Mouse (Mus musculus) liver, adult 2 months (tissue): ENCODE data around the gene Vsir. TPM values are rescaled to one million over a fixed set of nuclear protein-coding genes. Genes with fewer than 3 reads are reported as not detected.

Source experiments
- DNase-seq: peaks from one replicate; pipeline ENCODE4 v3.0.0-alpha.2; 2011; ENCODE audit warnings: low read depth, low spot score; ENCODE audit errors: extremely low read depth
- H3K27ac ChIP-seq: fragments of 200-500 bp; replicated peaks from 2 replicates; pipeline ENCODE4 v1.5.1; 2012; ENCODE audit warnings: low read depth, mild to moderate bottlenecking, control low read depth, inconsistent platforms, low read length; ENCODE audit not compliant: insufficient read depth
- H3K27me3 ChIP-seq: fragments of 200-500 bp; 2 replicates; pipeline ENCODE4 v1.6.1; 2012; ENCODE audit warnings: mild to moderate bottlenecking, moderate library complexity, low read length, inconsistent platforms; ENCODE audit not compliant: control insufficient read depth, insufficient read depth
- H3K36me3 ChIP-seq: fragments of 200-500 bp; 2 replicates; pipeline ENCODE4 v1.6.1; 2012; ENCODE audit warnings: low read length, inconsistent platforms; ENCODE audit not compliant: control insufficient read depth, insufficient read depth
- H3K4me1 ChIP-seq: fragments of 200-500 bp; 2 replicates; pipeline ENCODE4 v1.6.1; 2011; ENCODE audit warnings: low read length; ENCODE audit not compliant: control insufficient read depth, insufficient read depth
- H3K4me3 ChIP-seq: fragments of 200-500 bp; 2 replicates; pipeline ENCODE4 v1.5.1; 2011; ENCODE audit warnings: low read depth, mild to moderate bottlenecking, control low read depth, low read length, moderate library complexity; ENCODE audit not compliant: insufficient read depth
- H3K79me2 ChIP-seq: fragments of 200-500 bp; 2 replicates; pipeline ENCODE4 v1.6.1; 2012; ENCODE audit warnings: inconsistent platforms, mild to moderate bottlenecking, low read length, moderate library complexity; ENCODE audit not compliant: control insufficient read depth, insufficient read depth
- H3K9ac ChIP-seq: fragments of 200-500 bp; 2 replicates; pipeline ENCODE4 v1.6.1; 2012; ENCODE audit warnings: low read depth, mild to moderate bottlenecking, control low read depth, inconsistent platforms, low read length
- CTCF ChIP-seq: fragments of 200-500 bp; IDR thresholded peaks from 2 replicates; pipeline ENCODE4 v1.5.1; 2011; ENCODE audit warnings: low read depth, low read length, control low read depth
- POLR2A ChIP-seq: fragments of 200-500 bp; IDR thresholded peaks from 2 replicates; pipeline ENCODE4 v1.6.1; 2011; ENCODE audit warnings: low read length, control low read depth; ENCODE audit not compliant: insufficient read depth; ENCODE audit errors: extremely low read depth
- WGBS: fragments of 180-500 bp; shearing (Covaris S2); methylation state at CpG from one replicate; pipeline ENCODE4 v1.1.7; 2018; 5-methylcytosine and 5-hydroxymethylcytosine counted together
- polyA plus RNA-seq: library from polyadenylated mRNA; depleted of rRNA; stranded (reverse); fragments of >200 nt; gene quantifications from 2 replicates; pipeline ENCODE4 v1.2.3, GENCODE M21; 2012
- total RNA-seq: library from RNA; depleted of rRNA; stranded (reverse); fragments of >200 nt; gene quantifications from 2 replicates; pipeline ENCODE4 v1.2.3, GENCODE M21; 2014

Gene Vsir
- total and polyA plus RNA-seq, 2 experiments = 5.3 to 8.1 TPM

DNA sequence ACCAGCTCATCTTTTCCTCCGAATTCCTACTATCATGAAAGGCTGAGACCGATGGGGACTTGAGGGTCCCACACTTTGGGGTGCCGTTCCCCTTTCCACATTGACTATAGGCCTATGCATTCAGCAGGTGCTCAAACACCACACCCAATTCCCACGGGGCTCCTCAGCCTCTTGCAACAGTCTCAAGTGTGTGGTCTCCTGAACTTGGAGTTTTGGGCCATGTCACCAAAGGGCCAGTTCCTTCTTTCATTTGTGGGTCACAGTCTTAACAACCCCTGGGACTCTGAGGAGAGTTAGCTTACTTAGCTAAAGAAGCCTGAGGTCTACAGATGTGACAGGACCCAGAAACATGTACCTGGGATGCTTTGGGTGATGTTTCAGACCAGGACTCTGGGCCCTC, 30.5 kb upstream of the Vsir start:
- Histone ChIP-seq H3K36me3 (no peaks in the 10 kb centered on the region), H3K27ac (no peak overlapping the region), H3K4me3 (no peak overlapping the region), H3K79me2 (no peaks in the 10 kb centered on the region), H3K27me3 (no peaks in the 10 kb centered on the region), H3K4me1 (no peaks in the 10 kb centered on the region), H3K9ac (no peak overlapping the region)
- 86% methylated on average over 4 of the region's 4 CpGs for WGBS
- TF ChIP-seq CTCF (no peak), POLR2A (no peak)
- DNase-seq = no peak

DNA sequence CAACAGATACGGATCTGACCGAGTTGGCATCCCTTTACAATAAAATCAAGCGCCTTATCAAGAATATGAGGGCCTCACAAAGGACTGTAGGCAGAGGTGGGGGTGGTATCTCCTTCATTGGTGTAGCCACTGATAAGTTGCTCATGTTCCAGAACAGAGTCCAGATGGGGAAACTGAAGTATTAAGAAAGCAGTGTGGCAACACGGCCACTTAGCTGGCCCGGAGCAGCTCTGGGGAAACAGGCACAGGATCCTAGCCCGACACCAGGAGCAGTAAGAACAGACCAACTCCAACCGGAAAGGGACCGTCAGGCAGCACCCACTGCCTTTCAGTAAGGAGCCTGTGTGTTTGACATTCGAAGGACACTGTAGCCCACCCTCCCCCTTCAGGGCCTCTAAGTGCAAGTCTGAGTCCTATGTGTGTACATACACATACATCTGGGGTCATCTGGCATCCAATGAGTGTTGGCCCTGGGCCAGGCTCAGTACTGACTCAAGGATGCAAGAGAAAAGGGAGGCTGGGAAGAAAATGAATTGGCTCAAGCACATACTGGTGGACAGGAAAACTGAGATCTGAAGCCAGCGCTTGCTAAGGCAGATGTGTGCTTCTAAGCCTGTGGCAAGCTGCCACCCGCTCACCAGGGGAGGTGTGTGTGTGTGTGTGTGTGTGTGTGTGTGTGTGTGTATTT, 17.5 kb upstream of the Vsir start:
- DNase-seq = no peak

DNA sequence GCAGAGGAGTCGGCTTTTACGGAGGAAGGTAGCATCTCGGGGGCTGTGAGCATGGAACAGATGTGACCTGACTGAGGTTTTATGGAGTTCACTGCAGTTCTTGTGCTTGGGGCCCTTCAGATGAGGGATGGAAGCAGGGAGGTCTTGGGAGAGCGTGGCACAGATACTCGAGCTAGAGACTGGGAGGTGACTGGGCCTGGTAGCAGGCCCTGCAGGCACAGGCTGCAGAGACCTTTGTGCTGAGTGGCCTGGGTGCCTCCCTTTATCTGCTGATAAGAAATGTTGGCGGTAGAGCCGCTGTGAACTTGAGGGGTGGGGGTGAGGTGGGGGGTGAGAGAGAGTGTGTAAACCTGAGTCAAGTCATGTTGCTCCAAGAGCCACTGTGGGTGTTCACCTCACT, 12.1 kb upstream of the Vsir start:
- WGBS = 54% methylated on average over 7 of the region's 7 CpGs
- no peak overlapping the region for H3K4me3 ChIP-seq
- no peaks in the 10 kb centered on the region for H3K36me3 ChIP-seq
- no peak for DNase-seq
- TF ChIP-seq POLR2A (no peak), CTCF (no peak)
- H3K79me2 ChIP-seq = no peaks in the 10 kb centered on the region
- no peaks in the 10 kb centered on the region for H3K27me3 ChIP-seq
- H3K4me1 ChIP-seq = no peaks in the 10 kb centered on the region
- H3K27ac ChIP-seq = no peak overlapping the region
- H3K9ac ChIP-seq = no peak overlapping the region

More for the DNA sequence above, 17.5 kb upstream of the Vsir start:
- TF ChIP-seq CTCF (no peak), POLR2A (no peak)
- WGBS = 66% methylated on average over 11 of the region's 11 CpGs
- Histone ChIP-seq H3K36me3 (no peaks in the 10 kb centered on the region), H3K4me3 (no peak overlapping the region), H3K4me1 (no peaks in the 10 kb centered on the region), H3K27me3 (no peaks in the 10 kb centered on the region), H3K27ac (no peak overlapping the region), H3K9ac (no peak overlapping the region), H3K79me2 (no peaks in the 10 kb centered on the region)

DNA sequence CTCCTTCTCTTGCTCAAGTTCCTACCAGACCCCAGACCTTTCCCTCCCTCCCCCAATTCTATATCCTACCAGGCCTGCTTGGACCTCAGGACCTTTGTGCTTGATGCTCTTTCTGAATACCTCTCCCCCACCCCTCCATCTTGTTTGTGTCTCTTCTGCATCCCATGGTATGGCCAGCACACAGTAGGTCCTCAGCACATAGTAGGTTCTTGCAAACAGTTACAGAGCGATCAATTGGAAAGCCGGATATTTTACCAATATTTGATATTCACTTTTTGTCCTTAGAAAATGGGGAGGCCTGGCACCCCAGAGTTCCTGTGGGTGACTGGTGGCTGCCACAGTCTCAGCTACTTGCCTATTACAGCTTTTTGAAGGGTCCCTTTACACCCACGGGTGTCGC, 11.6 kb upstream of the Vsir start:
- Histone ChIP-seq H3K9ac (no peak overlapping the region), H3K27me3 (no peaks in the 10 kb centered on the region), H3K79me2 (no peaks in the 10 kb centered on the region), H3K4me3 (no peak overlapping the region), H3K4me1 (no peaks in the 10 kb centered on the region), H3K27ac (no peak overlapping the region), H3K36me3 (no peaks in the 10 kb centered on the region)
- TF ChIP-seq POLR2A (no peak), CTCF (no peak)
- no peak for DNase-seq
- WGBS = 93% methylated on average over 4 of the region's 4 CpGs

DNA sequence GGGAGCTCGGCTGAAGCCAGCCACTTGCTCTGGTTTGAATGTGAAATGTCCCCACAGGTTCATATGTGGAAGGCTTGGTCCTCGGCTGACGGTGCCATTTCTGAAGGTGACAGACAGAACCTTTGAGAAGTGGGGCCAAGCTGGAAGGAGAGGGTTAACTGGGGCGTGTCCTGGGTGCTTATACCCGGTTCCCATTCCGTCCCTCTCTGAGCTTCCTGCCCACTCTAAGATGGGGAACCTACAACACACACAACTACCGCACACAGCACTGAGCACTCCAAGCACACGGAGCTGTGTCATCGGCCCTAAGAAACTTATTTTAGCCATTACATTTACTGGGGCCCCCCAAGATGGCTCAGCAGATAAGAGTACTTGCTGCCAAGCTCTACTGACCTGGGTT, 5.1 kb upstream of the Vsir start:
- DNase-seq = no peak
- H3K4me1 ChIP-seq = no peaks in the 10 kb centered on the region
- H3K27me3 ChIP-seq = no peaks in the 10 kb centered on the region
- TF ChIP-seq POLR2A = no peak
- TF ChIP-seq CTCF = no peak
- 68% methylated on average over 9 of the region's 9 CpGs for WGBS
- no peak overlapping the region for H3K4me3 ChIP-seq
- no peak overlapping the region for H3K9ac ChIP-seq
- H3K79me2 ChIP-seq = no peaks in the 10 kb centered on the region
- no peak overlapping the region for H3K27ac ChIP-seq
- no peaks in the 10 kb centered on the region for H3K36me3 ChIP-seq

DNA sequence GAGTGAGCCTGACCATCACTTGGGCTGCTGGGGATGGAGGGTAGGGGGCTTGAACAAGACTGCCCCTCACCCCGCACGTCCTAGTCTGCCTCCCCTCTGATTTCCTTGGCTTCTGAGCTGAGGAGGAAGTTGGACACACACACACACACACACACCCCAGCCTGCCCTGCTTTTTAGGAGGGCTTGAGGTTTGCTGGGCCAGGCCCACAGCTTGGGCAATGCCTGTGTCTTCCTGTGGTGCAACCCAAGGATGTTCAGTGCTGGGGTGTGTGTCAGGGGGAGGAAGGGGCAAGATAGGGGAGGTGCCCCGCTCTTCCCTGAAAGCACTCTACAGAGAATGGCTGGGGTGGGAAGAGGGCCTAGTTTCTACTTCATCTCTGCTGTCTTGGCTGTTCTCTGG, 2.5 kb upstream of the Vsir start:
- H3K27ac ChIP-seq = no peak overlapping the region
- H3K27me3 ChIP-seq = no peaks in the 10 kb centered on the region
- 79% methylated on average over 3 of the region's 3 CpGs for WGBS
- H3K9ac ChIP-seq = no peak overlapping the region
- H3K4me1 ChIP-seq = no peaks in the 10 kb centered on the region
- TF ChIP-seq POLR2A = no peak
- no peak for TF ChIP-seq CTCF
- no peaks in the 10 kb centered on the region for H3K36me3 ChIP-seq
- no peak overlapping the region for H3K4me3 ChIP-seq
- no peak for DNase-seq
- no peaks in the 10 kb centered on the region for H3K79me2 ChIP-seq
